Mouse (Mus musculus) right cerebral cortex, adult 18-20 months (tissue): ENCODE data around the gene Ccdc154.
"Not testable (repeated sequence)": the region's sequence is repeated elsewhere in the genome, so short reads cannot be mapped to it uniquely, and the experiment has no call there.

ENCODE experiments used
- DNase-seq: peaks from one replicate; pipeline ENCODE4 v3.0.0; 2022; ENCODE audit warnings: mixed read lengths

Ccdc154 gene

DNA sequence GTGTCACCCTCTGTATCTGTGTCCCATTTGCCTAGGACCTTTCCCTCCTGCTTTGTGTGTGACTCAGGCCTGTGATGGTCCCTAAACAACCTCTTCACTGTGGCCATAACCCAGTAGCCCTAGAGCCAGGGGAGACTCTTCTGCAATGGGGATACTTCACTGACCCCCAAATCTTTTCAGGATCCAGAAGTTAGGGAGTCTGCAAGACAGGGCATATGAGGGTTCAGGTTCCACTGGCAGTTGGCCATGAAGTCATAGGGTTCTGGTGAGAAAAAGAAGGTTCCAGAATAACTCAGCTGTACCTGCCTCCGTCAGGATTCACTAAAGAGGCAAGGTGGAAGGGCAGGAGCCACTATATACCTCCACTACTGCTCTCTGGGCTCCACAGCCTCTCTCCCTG lies at the start of gene Ccdc154:
Gene Ccdc154, plus strand, starts transcription at position 301 of the 400 bp plus-strand sequence.
- DNase-seq, result no peak

DNA sequence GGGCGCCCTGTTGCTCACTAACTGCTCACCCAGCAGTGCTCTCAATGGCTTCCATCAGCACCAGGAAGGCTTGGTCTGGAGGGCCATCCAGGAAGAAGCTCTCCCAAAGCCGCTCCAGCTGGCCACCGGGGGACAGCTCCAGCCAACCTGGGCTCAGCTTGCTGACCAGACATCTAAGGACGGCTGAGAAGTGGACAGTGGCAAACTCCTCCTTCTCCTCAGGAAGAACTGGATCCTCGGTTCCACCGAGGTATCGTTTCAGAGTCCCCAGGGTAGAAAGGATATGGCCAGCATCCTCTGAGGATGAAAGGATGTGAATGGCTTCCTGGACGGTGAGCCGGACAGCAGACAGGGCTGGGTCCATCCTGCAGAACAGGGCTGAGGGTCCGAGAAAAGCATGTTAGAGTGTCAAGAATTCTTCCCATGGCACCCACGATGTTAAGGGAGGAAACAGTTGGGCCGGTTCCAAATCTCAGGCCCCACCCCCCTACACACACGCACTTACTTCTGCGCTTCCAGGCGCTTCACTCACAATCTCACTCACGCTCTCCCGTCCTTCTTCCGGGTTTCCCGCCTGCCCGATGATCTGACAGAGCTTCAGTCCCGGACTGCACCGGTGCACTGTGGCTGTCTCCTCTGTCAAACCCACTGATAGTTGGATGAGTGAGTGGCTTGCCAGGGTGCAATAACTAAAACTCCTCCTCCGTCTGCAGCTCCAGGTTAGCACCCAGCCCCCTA lies 47.2 kb upstream of the Ccdc154 start:
- no peak for DNase-seq

DNA sequence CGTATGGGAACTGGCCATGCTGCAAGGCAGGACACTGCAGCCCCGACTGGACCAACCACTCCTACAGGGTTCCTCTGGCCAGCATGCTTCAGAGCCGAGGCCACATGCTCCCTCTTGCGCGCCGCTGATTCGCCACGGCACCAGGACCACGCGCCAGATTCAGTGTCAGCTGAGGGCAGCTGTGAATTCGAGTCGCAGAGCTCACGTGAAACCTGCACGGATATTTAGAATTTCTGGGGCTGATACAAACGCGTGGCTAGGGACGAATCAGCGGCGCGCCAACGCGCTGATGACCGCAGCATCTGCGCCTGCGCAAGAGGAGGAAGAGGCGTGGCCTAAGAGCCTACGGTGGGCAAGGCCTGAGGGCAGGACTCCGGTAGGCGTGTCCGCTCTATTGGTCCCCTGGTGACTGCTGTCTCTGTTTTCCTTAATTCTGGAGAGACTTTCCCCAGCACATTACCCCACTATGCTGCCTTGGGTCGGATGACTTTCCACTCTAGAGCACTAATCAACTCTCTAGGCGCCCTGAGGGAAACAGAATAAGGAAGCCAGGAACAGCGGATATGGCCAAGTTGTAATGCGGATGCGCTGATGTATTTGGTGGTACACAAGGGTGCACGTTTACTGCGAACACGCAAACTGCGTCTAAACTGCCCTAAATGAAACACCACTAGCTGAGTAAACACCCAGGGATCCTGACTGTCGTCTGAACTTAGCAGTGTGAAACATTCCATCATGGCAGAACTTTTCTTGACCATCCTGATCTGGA lies 46.4 kb upstream of the Ccdc154 start, which contains the start of gene Telo2:
Gene Telo2, minus strand, starts transcription at position 304 of the 769 bp plus-strand sequence.
- DNase-seq, result peak; percentile 92

DNA sequence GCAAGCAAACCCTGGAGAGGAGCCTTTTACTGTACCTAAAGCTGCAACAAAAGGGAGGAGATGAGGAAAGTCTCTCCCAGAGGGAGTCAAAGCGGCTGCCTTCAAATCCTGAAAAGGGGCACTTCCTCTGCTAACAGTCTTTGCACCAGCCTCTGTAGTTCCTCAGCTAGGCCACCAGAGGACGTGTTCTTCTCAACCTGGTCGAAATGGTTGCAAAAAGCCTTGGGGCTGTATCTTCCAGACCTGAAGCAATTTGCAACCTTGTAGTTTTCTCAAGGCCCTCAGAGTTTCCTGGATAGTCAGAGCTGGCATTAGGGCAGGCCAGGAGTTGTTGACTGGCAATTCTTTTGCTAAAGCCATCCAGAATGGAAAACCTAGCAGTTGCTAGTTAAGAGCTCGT lies 45.0 kb upstream of the Ccdc154 start:
- DNase-seq, result no peak

DNA sequence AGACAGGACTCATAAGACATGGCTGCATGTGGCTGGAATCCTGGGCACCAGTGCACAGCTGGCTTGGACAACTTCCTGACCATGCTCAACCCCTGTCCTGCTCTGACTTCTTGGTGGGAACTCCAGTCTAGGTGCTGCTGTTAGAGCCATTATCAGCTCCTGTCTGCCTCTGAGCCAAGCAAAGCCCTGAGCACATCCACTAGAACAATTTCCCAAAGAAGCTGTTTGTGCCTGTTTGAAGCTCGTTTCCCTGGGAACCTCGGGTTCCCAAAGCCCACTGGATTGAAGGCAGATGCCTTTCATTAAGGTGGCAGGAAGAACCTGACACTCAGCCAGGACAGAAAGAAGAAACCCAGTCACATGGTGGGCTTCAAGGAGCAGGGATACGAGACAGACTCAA lies 41.9 kb upstream of the Ccdc154 start, which contains the start of gene Ptx4:
Gene Ptx4, plus strand, starts transcription at position 355 of the 400 bp plus-strand sequence.
- no peak for DNase-seq

DNA sequence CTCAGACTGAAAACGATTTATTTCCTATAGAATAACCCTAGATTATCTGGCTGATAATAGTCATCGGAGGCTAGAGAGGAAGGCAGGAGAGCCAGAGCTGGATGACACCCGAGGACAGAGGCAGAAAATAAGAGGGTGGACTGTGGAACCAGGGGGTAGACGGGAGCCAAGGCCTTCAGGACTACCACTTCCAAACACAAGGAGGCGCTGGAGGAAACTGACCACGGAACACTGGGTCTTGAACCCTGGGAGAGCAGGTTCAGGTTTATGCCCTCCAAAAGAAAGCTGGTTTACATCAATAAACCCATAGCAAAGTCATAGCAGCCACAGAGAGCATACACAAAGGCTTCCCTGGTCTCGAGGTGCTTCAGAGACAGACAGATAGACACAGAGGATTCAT lies 38.3 kb upstream of the Ccdc154 start:
- no peak for DNase-seq

DNA sequence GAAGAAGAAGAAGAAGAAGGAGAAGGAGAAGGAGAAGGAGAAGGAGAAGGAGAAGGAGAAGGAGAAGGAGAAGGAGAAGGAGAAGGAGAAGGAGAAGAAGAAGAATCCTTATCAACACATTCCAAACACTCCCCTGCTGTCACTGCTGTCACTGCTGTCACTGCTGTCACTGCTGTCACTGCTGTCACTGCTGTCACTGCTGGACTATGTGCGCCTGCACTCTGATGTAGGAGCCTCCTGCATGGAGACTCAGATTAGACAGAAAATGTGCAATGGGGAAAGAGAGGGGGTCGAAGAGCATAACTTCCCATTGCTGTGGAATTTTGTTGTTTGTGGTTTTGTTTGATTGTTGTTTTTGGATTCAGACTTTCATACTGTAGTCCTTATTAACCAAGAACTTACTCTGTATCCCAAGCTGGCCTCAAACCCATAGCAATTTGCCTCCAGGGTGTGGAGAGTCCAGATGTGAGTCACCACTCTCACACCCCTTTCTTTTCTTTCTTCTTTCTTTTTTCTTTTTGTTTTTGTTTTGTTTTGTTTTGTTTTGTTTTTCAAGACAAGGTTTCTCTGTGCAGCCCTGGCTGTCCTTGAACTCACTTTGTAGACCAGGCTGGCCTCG lies 36.7 kb upstream of the Ccdc154 start:
- DNase-seq, result not testable (repeated sequence)

DNA sequence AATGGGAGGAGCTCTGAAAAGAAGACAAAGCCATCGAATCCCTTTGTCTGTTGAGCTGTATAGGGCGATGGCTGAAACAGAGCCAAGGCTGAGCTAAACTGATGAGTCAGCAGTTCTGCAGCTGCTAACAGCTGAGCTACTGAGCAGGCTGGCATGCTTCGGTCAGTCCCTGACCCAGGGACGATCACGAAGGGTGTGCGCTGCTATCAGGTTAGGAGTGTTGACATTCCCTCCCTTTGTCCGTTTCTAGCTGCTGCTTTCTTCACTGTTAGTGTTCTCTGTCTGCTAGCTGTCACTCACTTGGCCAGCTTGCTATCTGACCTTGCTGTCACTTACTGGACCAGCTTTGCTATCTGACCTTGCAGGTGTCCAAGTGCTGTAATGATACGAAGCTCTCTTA lies 35.2 kb upstream of the Ccdc154 start:
- no peak for DNase-seq

DNA sequence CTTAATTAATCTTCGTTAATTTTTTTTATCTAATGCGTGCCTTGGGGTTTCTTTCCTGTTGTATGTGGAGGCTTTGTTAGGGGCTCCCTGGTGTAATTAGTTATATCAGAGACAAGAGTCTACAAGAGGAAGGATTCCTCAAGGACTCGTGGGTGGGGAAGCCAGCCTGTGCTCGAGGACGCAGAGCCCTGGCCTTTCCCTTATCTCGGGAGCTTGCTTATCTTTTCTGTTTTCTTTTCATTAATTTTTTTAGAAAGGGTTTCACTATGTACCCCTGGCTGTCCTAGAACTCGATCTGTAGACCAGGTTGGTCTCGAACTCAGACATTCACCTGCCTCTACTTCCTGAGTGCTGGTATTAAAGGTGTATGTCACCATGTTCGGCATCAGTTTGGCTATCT lies 34.6 kb upstream of the Ccdc154 start:
- DNase-seq, result no peak

DNA sequence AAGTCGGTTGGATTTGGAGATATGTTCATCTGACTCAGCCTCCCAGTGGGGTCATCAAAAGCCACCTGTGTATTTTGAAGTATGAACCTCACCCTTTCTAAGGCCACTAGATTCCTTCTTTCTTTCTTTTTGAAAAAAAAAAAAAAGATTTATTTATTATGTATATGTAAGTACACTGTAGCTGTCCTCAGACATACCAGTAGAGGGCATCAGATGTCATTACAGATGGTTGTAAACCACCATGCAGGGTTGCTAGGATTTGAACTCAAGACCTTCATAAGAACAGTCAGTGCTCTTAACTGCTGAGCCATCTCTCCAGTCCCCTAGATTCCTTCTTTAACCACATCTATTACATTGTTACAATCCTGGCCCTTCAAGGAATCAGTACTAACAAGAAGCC lies 32.2 kb upstream of the Ccdc154 start:
- no peak for DNase-seq

DNA sequence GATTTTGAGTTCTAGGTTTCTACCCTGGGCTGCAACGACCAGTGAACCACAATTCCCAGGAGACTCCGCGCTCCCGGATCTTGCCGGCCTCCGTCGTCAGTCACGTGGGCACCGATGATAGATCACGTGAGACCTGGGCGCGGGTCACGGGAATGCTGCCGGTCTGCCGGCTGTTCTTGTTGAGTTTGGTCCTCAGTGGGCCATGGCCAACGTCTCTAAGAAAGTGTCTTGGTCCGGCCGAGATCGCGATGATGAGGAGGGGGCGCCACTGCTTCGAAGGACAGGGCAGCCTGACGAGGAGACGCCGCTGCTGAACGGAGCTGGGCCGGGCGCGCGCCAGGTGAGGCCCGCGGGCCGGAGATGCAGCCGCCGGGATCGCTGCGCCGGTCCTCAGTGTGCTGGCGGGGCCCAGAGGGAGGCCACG lies 29.0 kb upstream of the Ccdc154 start, which contains the start of gene Clcn7:
Gene Clcn7, plus strand, starts transcription at position 117 of the 424 bp plus-strand sequence.
- DNase-seq, result peak; percentile 97

DNA sequence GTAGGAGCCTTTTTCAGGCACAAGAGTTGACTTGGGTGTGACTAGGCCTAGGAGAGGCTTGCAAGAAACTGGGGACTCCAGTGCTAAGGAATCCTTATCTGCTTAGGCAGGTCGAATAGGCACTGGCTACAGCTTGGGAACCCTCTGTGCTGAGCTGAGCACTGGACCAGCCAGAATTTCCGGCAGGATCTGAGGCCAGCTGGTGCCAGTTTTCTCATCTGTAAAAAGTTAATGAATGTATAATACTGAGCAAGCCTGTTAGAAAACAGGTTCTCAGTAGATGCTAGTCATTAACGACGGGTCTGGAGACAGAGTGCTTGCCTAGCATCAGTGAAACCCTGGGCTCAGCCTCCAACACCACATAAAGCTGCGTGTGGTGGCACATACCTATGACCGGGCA lies 26.6 kb upstream of the Ccdc154 start:
- no peak for DNase-seq

DNA sequence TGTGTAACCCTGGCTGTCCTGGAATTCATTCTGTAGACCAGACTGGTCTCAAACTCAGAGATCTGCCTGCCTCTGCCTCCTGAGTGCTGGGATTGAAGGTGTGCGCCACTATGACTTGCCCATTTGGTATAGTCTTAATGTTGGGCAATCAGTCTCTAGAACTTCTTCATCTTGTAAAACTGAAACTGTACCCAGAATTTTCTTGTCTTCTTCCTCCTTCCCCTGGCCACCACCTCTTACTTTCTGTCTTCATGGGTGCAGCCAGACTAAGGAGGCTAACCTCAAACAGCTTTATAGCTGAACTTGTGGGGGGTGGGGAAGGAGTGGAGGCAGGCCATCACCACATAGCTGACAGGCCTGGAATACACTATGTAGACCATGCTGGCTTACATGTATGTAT lies 23.5 kb upstream of the Ccdc154 start:
- DNase-seq, result no peak

DNA sequence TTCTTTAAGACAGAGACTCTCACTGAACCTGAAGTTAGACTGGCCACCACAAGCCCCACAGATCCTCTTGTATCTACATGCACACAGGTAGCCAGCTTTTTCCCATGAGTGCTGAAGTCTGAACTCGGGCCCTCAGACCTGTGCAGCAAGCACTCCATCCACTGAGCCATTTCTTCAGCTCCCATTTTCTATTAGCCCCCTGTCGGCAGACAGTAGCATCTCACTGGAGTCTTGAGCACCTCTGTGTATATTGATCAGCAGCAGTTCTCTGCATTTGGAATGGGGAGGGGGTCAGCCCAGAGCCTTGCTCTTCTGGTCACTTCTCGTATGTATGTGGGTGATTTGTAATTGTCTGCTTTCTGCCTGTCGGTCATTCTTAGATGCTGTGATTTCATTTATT lies 22.3 kb upstream of the Ccdc154 start:
- DNase-seq, result no peak

DNA sequence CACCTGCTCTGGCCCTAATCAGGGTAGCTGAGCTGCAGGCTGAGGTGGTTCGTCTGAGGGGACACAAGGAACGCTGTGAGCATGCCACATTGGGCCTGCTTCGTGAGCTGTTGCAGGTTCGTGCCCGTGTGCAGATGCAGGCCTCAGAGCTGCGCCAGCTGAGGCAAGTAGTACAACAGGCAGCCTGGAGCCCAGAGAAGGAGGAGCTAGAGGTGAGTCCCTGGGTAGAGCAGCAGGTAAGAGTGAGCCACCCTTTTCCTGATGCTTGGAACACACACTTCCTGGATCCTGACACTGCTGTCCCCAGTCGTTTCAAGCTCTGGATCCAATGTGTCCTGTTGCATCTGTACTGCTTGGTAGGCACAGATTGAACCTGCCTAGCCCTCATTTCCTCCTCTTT lies 1.1 kb downstream of the Ccdc154 start:
- no peak for DNase-seq

DNA sequence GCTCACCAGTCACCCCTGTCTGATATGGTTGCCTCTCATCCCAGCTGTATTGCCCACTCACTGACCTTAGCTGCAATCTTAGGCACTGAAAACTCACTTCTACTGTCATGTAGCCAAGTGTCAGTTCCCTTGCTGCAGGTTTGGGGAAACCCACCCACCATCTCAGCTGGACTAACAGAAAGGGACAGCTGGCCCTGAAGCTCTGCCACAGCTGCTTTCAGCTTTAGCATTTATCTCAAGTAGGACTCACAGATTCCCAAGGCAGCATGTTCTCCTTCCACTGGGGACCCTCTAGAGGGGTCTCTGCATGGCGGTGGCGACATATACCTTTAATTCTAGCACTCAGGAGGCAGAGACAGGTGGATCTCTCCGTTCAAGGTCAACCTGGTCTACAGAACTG lies 2.5 kb downstream of the Ccdc154 start:
- no peak for DNase-seq

DNA sequence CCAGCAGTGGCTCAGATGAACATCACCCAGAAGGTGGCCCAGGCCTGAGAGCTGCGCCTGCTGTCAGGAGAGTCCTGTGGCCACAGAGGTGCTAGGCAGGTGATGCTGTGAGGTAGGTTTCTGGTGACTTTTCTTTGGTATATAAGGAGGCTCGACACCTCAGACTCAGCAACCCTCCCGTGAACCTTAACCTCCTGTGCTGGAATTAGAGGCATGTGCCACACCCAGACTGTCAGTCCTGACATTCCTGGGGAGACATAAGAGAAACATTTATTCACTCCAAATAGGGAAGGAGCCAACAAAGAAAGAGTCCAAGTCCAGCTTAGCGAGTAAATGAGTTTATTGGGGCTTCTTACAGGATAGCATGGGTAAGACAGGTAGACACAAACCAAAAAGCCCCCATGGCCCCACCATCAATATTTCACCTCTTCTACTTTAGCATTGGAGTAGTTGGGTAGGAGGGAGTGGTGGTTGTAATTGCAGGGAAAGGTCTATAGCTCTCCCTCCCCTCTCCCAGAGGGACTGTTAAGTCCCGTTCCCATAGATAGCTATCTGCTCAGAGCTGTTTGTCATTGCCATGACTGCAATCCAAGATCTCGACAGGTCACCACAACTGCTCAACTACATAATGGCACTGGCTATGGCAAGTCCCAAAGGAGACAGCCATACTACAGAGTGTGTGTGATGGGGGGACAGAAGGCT lies 3.9 kb downstream of the Ccdc154 start:
- DNase-seq, result no peak

DNA sequence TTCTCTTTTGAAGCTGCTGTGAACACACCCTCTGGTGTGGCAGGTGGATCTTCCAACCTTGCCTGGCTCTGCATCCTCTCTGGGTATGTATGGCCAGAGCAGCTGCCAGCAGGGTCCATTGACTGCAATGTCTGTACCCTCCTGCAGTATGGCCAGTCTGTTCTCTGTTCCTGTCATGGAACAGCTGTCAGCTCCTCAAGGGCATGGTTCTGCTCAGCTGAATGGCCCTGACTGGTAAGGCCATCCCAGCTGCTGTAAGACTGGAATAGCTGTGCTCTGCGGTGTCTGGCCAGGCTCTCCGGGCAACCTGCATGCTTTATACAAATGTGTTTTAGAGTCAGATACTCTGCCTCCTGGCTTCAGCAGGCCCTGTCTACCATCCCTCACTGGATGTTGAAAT lies 7.4 kb downstream of the Ccdc154 start:
- DNase-seq, result no peak

DNA sequence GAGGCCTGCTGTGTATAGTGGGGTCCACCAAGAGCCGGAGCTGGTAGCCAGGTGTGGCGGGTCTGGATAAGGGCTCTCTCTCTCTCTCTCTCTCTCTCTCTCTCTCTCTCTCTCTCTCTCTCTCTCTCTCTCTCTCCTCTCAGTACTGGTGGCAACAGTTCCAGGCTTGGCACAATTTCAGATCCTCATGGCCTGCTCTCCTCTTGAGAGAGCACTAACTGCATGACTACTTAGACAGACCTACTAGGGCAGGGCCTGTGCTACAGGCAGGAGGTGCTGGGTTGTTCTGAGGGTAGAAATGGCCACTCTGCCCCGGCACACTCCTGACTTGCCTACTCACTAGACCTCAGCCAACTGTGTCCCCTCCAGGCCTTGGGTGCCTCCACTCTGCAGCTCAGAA lies 10.3 kb downstream of the Ccdc154 start:
- no peak for DNase-seq

DNA sequence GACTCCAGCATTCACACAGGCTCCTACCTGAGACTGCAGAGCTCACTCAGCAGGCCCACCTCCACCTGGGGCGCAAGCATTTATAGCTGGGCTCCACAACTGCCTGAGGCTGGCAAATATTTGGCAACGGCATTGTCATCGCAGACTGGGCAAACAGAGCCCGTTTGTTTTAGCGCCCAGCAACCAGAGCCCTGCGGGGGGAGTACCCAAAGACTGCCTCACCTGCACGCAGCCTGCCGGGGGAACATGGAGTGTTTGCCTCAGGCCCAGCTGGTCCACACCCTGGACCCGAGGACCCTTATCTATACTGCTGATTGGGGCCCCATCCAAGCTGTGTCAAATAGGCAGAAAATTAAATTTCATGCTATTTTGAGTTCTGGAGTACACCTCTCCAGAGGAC lies 13.2 kb downstream of the Ccdc154 start, which contains the start of gene Gm38655:
Gene Gm38655, minus strand, starts transcription at position 61 of the 400 bp plus-strand sequence.
- no peak for DNase-seq

DNA sequence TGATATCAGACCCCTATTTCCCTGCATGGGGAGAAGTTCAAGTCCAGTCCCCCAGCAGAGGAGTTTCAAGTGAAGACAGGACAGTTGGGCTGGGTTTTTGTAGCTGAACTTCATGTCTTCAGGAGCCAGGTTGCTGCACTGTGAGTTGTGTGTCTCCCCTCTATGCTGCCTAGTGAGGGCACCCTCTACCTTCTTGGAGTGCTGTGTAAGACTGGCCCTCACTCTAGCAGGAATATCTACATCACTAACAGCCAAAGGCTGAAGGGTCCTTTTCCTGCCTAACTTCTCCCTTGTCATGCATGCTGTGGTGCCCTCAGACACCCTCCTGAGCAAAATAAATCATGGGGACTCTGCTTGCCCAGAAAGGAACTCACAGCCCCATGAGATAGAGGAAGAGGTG lies 21.0 kb downstream of the Ccdc154 start:
- no peak for DNase-seq

DNA sequence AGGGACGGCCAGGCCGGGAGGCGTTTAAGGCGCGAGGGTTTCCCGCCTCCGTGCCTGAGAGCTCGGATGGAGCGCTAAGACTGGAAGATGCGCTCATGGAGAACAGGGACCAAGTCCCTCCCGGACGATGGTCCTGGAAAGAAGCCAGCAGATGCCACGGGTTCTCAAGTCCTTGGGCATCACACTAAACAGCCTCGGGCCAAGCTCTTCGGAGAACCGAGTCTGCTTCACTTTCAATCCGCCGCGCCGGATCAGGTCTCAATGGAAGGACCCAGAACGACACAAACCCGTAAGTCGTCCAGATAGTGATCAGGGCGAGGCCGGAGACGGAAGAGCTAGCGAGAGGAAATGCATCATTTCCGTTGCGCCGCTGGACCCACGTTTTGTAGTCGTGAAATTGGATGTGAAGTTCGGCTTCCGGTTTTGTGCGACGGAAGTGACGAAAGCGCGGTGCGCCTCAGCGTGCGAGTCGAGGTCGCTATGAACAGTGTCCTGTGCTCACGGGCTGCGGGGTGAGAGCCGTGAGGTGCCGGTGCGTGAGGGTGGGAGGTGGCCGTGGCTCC lies 21.9 kb downstream of the Ccdc154 start, which contains the start of gene BC003965:
Gene BC003965, plus strand, starts transcription at position 426 of the 563 bp plus-strand sequence.
- DNase-seq, result peak; percentile 98
